Mouse (Mus musculus): ENCODE data around the gene Hoga1.

- TF ChIP-seq CTCF (conservative IDR thresholded peaks at IDR 0.05; ENCODE audit: insufficient read depth, insufficient read length, low read depth, low read length) (no peak), POLR2A (IDR thresholded peaks at IDR 0.05; ENCODE audit: low read depth, low read length) (no peak)
Observed at GRCm38 (mm10) chr19:42085690-42086089, 40.3 kb downstream of the Hoga1 start.

Data from kidney, adult 2 months (tissue).